Mouse (Mus musculus) embryonic stem cell, embryonic (primary cell): ENCODE data around the gene Dpm3.

Experiments used
- CTCF ChIA-PET, 4 experiments: fragments of 300-600 bp in 2 of 4; fragments of 350-600 bp in 2 of 4; sonication (Branson Sonifier 250); formaldehyde crosslinking; loops; one replicate each; lab custom pipeline; 2022; ENCODE audit warnings: inconsistent platforms in 2 of 4; lab: Charles Lee
- POLR2A ChIA-PET, 4 experiments: fragments of 300-600 bp in 2 of 4; fragments of 350-600 bp in 2 of 4; sonication (Branson Sonifier 250); formaldehyde crosslinking; loops; one replicate each; lab custom pipeline; 2022; ENCODE audit warnings: antibody characterized with exemption in 4 of 4, inconsistent platforms in 1 of 4; lab: Charles Lee

Gene Dpm3

DNA sequence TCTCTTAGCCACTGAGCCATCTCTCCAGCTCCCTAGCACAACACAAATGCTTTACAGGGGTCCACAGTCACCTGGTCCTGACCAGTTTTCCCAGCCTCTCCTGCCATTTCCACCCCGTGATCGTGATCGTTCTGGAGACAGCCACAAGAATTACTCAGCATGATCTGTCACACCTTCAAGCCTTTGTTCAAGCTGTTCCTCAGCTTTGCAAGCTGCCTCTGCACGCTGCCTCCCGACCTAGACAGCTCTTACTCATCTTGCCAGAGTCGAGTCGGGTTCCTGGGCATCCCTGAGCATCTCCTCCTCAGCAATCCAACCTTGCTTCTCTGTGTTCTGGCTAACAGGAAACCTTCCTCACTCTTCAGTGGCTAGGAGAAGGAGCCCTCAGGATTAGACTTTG is at the start of gene Dpm3:
Dpm3 (plus strand) TSS at position 283 of the 400 bp plus-strand sequence.
- ChIA-PET CTCF (interaction anchor here in 3 of 4 experiments (0.6 to 2.5 kb wide), 8 partner anchors 8 to 464 kb away, joined by 3 to 9 read pairs (median 4); partner anchors contain the start of genes Krtcap2 (in 1 of the 3), Slc50a1 (in 1 of the 3) and Trim46 (in 1 of the 3)), POLR2A (interaction anchor here in 2 of 4 experiments (0.9 to 1.0 kb wide), 3 partner anchors 10 to 33 kb away, joined by 3 to 4 read pairs (median 3); no protein-coding TSS in a partner anchor)

DNA sequence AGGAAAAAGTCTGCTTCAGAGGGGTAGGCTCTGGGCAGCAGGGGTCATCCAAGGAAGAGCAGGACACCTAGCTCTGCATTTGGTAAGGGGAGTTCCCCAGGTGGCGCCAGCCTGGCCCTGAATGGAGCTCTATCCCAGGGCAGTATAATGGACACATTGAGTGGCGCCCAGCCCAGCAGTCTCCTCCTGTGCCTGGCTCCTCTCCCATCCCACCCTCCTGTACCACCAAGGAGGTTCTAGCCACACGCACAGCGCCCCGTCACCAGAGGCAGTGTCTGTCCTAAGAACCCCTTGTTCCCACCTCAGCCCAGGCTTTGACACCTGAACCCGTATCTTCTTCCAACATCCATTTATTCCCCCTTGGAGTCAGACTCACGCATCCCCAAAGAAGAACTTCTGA is 49.4 kb upstream of the Dpm3 start:
- POLR2A ChIA-PET, result interaction anchor here in 3 of 4 experiments (0.6 to 4.1 kb wide), 14 partner anchors 8 to 117 kb away, joined by 3 to 19 read pairs (median 4); partner anchors contain the start of genes Fam189b (in 1 of the 3), Gba (in 1 of the 3), Mtx1 (in 1 of the 3) and Rusc1 (in 1 of the 3)

DNA sequence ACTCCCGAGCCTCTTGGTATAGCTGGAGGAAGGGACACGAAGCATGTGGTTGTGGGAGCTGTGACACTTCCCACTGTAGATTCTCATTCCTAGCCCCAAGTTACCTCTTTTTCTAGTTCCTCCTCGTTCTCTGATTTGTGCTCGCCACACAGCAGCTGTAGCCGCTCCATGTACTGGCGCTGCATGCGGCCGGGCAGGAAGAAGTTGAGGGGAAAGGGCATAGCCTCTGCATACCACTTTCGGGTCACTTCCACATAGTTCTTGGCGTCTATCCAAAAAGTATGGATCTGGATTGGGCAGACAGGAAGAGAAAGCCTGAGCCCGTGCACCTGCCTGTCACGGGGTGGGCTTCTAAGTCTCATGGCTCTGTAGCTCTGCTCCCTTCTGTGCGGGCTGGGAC is 49.0 kb upstream of the Dpm3 start:
- POLR2A ChIA-PET, result interaction anchor here in 3 of 4 experiments (0.8 to 4.1 kb wide), 18 partner anchors 9 to 117 kb away, joined by 3 to 19 read pairs (median 4); partner anchors contain the start of genes Clk2 (in 1 of the 3), Fam189b (in 1 of the 3), Gba (in 1 of the 3) and Krtcap2 (in 1 of the 3)
- CTCF ChIA-PET, result interaction anchor here in 2 of 4 experiments (0.6 to 1.0 kb wide), 2 partner anchors 16 to 26 kb away, joined by 3 read pairs; no protein-coding TSS in a partner anchor

More for the DNA sequence above, 49.4 kb upstream of the Dpm3 start:
- CTCF ChIA-PET, result interaction anchor here in 1 of 4 experiments (1.0 kb wide), 1 partner anchor 16 kb away, joined by 3 read pairs; no protein-coding TSS in a partner anchor

DNA sequence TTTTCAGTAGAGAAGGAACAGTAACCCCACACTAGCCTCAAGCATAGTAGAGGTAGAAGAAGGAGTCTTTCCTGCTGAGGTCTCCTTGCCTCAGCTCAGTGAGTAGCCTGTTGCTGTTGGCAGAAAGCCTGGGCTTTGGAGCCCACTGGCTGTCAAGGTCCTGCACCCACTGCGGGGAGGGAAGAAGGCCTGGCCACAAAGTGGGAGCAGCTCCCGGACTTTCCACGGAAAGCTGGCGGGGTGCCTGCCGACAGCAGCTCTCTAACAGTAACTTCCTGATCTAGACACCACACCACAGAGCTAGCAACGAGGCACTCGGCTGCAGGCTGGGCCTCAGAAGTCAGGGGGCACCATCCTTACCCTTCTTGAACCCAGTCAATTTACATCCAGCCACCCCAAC is 48.4 kb upstream of the Dpm3 start:
- ChIA-PET POLR2A (interaction anchor here in 3 of 4 experiments (0.6 to 4.1 kb wide), 19 partner anchors 8 to 118 kb away, joined by 3 to 19 read pairs (median 4); partner anchors contain the start of genes Fam189b (in 2 of the 3), Gba (in 2 of the 3), Clk2 (in 1 of the 3) and Krtcap2 (in 1 of the 3)), CTCF (interaction anchor here in 1 of 4 experiments (0.6 kb wide), 1 partner anchor 26 kb away, joined by 3 read pairs; no protein-coding TSS in a partner anchor)

DNA sequence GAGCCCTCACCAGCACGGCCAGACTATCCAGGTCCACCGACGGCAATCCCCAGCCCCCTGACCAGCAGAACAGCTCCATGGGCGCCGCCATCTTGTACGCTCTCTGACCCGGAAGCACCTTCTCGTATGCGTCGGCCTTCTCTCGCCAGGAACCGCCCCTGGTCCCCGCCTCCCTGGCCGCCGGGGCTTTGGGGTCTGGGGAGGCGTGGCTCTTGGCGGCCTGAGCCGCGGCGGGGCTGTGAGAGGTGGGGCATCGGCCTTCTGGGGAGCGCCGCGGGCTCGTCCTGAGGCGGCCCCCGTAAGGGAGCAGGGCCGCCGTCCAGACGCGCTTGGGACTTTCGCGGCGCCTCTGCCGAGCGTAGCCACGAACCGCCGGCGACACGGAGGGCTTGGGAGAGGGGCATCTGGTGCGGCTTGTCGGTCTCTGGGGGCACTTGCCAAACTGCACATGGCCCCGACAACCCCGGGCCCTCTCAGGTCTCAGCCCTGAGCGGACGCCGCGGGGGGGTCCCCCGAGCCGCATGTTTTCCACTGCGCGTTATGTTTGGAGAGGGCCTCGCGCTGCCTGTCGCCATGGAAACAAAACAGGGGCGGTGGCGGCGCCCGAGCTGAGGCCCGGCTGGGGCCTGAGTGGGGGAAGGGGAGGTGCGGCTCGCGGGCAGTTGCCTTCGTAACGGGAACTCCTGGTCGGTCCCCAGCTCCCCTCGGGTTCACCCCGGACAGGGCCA is 45.2 kb upstream of the Dpm3 start:
- ChIA-PET POLR2A (interaction anchor here (0.5 to 3.8 kb wide), 49 partner anchors 8 to 868 kb away, joined by 3 to 58 read pairs (median 4); partner anchors contain the start of genes Gba (in 4 of the 4), Scamp3 (in 3 of the 4), Mtx1 (in 2 of the 4) and Cks1b (in 1 of the 4)), CTCF (interaction anchor here in 3 of 4 experiments (0.6 to 2.0 kb wide), 9 partner anchors 12 to 107 kb away, joined by 3 to 17 read pairs (median 3); partner anchors contain the start of gene Fam189b (in 1 of the 3))

DNA sequence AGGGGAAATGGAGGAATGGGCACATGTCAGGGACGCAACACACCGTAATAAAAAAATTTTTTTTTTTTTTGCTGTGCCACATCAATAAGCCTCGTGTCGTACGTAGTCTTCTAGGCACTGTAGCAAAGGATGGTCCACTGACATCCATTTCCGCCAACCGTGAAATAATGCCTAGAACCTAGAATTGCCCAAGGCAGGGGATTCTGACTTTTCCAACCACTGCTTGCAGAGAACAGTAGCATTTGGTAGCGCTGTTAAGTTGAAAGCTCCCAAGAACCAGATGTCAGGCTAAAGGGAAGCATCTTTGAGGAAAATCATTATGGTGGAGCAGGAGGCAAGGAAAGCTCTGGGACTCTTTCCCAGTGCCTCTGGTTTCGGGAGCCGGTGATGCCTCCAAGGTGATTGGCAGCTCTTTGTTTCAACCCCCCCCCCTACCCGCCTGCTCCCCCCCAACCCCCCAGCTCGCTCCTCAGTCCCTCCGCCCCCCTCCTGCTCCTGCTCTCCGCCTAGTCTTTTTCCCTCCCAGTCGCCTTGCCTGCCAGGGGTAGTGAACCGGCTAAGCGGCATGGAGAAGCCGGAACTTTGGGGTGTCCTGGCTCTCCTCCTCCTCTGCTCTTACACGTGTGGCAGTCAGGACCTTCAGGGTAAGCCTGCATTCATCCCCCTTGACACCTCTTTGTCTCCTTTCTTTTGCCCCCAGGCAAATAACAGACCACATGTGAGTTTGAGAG is 44.3 kb upstream of the Dpm3 start, which contains the start of gene Thbs3:
Thbs3 (plus strand) TSS at position 500 of the 731 bp plus-strand sequence.
- CTCF ChIA-PET, result interaction anchor here in 3 of 4 experiments (0.6 to 2.0 kb wide), 11 partner anchors 11 to 482 kb away, joined by 3 to 17 read pairs (median 4); no protein-coding TSS in a partner anchor
- POLR2A ChIA-PET, result interaction anchor here (0.7 to 3.8 kb wide), 30 partner anchors 8 to 306 kb away, joined by 3 to 58 read pairs (median 4); partner anchors contain the start of genes Gba (in 4 of the 4), Mtx1 (in 2 of the 4), Scamp3 (in 2 of the 4) and Cks1b (in 1 of the 4)

DNA sequence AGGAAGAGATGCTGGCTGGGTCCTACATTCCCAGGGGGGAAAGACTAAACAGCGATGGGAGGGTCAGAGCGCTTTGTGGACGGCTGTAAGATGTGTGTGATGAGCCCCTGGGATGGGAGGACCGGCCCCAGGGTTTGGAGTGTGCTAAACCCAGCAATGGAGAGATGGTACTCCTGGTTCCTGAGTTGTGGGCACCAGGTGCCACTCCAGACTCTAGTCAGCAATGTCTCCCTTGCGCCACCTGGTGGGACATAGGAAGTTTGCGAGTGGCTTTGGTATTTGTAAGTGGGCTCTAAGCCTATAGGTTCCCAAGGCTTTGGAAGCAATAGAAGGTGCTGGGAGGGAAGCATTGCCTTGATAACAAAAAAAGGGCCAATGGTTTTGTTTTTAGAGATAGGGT is 43.3 kb upstream of the Dpm3 start:
- ChIA-PET POLR2A (interaction anchor here in 3 of 4 experiments (2.5 to 3.8 kb wide), 3 partner anchors 10 to 13 kb away, joined by 18 to 31 read pairs (median 30); partner anchors contain the start of gene Gba (in 2 of the 3)), CTCF (interaction anchor here in 1 of 4 experiments (1.9 kb wide), 1 partner anchor 27 kb away, joined by 5 read pairs; no protein-coding TSS in a partner anchor)

DNA sequence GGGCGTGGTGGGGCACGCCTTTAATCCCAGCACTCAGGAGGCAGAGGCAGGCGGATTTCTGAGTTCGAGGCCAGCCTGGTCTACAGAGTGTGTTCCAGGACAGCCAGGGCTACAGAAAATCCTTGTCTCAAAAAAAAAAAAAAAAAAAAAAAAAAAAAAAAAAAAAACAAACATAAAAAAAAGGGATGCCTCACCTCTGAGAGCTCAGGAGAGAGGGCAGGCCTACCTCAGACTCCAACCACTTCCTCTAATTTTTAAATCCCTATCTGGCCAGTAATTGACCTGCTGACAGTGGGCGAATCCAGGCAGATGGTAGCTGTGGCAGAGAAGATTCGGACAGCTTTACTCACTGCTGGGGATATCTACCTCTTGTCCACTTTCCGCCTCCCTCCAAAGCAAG is 42.8 kb upstream of the Dpm3 start:
- ChIA-PET CTCF (interaction anchor here in 2 of 4 experiments (0.6 to 1.1 kb wide), 5 partner anchors 20 to 265 kb away, joined by 3 to 6 read pairs (median 4); no protein-coding TSS in a partner anchor), POLR2A (interaction anchor here in 2 of 4 experiments (0.6 to 2.2 kb wide), 4 partner anchors 9 to 963 kb away, joined by 3 to 14 read pairs (median 6); partner anchors contain the start of genes Gba (in 1 of the 2) and Mtx1 (in 1 of the 2))

DNA sequence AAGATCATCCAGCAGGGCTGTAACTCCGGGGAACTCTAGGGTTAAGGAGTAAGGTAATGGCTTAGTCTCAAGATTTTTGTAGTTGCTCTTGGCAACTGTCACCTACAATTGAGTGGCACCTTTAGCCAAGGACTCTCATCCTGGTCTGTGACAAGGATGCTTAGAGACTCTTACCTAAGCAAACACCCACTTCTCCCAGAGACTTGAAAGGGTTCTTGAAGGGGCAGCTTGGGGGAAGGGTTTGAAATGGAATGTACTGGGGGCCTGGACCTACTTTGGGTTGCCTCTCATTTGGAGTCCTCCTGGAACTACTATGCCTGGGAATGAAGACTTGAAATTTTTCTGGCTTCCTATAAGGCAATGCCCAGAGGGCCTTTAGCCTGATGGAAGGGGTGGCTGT is 40.9 kb upstream of the Dpm3 start:
- ChIA-PET CTCF (interaction anchor here in 1 of 4 experiments (3.2 kb wide), 1 partner anchor 25 kb away, joined by 12 read pairs; no protein-coding TSS in a partner anchor), POLR2A (interaction anchor here in 2 of 4 experiments (0.6 to 2.2 kb wide), 8 partner anchors 8 to 735 kb away, joined by 3 to 14 read pairs (median 3); partner anchors contain the start of gene Mtx1 (in 1 of the 2))

DNA sequence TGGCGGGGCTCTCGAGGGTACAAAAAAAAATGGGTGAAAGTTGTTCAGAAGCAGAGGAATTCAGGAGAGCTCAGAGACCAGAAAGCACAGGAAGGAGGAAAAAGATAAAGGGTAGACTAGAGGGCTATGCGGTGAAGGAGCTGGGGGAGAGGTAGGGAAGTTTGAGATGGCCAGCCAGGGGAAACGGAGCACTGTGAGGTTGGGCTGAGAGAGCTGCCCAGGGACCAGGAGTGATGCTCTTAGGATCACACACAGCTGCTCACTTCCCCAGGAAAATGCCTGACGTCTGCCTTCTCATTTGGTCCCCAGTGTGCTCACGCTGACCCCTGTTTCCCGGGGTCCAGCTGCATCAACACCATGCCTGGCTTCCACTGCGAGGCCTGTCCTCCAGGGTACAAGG is 39.6 kb upstream of the Dpm3 start:
- POLR2A ChIA-PET, result interaction anchor here in 1 of 4 experiments (0.6 kb wide), 1 partner anchor 88 kb away, joined by 3 read pairs; no protein-coding TSS in a partner anchor
- CTCF ChIA-PET, result interaction anchor here in 2 of 4 experiments (0.6 to 3.2 kb wide), 3 partner anchors 23 to 166 kb away, joined by 3 to 12 read pairs (median 4); no protein-coding TSS in a partner anchor

DNA sequence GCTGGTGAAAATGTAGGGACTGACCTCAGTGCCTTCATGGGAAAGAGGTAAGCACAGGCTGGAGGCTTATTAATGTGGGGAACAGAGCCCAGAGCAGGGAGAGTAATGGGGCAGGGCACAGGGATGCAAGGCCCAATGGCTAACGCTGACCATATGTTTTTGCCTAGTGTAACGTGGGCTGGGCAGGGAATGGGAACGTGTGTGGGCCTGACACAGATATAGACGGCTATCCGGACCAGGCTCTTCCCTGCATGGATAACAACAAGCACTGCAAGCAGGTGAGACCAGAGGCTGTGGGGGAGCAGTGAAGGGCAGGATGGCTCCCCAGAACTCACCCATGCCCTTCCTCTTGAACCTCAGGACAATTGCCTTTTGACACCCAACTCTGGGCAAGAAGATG is 38.0 kb upstream of the Dpm3 start:
- POLR2A ChIA-PET, result no interaction called here
- CTCF ChIA-PET, result no interaction called here

DNA sequence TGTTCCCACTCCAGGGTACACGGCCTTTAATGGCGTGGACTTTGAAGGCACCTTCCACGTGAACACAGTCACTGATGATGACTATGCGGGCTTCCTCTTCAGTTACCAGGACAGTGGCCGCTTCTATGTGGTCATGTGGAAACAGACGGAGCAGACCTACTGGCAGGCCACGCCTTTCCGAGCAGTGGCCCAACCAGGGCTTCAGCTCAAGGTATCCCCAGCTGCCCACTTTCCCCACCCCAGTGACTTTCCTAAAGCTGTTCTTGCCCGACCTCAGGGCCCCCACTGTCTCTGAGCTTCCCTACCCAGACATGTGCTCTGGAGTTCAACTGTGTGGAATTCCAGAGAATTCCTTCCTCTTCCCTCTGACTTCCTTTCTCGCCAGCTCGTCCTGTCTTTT is 34.4 kb upstream of the Dpm3 start:
- ChIA-PET CTCF (interaction anchor here in 3 of 4 experiments (0.5 to 3.9 kb wide), 7 partner anchors 19 to 256 kb away, joined by 3 to 40 read pairs (median 4); partner anchors contain the start of genes Krtcap2 (in 2 of the 3) and Trim46 (in 1 of the 3)), POLR2A (interaction anchor here in 3 of 4 experiments (0.6 to 4.7 kb wide), 24 partner anchors 8 to 212 kb away, joined by 3 to 58 read pairs (median 6); partner anchors contain the start of genes Scamp3 (in 2 of the 3), Thbs3 (in 2 of the 3), Clk2 (in 1 of the 3) and Efna1 (in 1 of the 3))

DNA sequence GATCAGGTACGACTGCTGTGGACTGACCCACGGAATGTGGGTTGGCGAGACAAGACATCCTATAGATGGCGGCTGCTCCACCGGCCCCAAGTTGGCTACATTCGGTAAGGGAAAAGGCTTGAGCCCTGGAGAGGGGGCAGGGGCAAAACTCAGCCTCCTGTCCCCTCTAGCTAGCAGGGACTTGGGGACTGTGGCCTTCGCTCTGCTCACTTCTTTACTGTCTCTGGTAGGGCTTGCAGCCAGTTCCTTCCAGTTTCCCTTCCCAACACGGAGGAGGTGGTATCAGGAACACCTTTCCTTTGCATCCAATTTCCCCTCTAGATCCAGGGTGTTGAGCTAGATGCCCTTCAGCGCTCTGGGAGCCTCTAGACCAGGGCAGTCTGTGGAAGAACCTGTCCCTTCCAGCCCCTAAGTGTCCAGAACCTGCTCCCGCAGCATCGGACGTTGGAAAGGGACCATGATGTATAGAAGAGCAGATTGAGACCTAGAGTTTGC is 33.8 kb upstream of the Dpm3 start:
- POLR2A ChIA-PET, result interaction anchor here in 3 of 4 experiments (0.6 to 4.7 kb wide), 45 partner anchors 8 to 231 kb away, joined by 3 to 58 read pairs (median 4); partner anchors contain the start of genes Thbs3 (in 3 of the 3), Fam189b (in 2 of the 3), Krtcap2 (in 2 of the 3) and Scamp3 (in 2 of the 3)
- CTCF ChIA-PET, result interaction anchor here (0.5 to 3.9 kb wide), 10 partner anchors 16 to 256 kb away, joined by 3 to 40 read pairs (median 3); partner anchors contain the start of genes Krtcap2 (in 2 of the 4), Adam15 (in 1 of the 4) and Trim46 (in 1 of the 4)

DNA sequence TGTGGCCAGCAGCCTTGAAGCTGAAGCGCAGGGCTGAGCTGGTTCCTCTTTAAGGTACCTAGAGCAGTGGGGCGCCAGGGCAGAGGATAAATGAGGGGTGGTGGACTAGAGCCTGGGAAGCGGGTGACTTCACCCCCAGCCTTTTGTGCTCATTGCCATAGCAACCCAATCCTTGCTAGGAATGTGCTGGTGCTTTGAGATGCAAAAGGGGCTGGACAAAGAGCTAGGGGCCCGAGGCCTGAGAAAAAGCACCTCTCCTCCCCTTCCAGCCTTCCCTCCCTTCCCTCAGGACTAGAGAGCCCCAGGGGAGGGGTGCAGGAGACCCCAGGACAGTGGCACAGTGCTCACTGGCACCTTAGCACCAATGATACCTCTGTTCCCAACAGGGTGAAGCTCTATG is 33.2 kb upstream of the Dpm3 start:
- ChIA-PET POLR2A (interaction anchor here (0.6 to 4.7 kb wide), 61 partner anchors 9 to 673 kb away, joined by 3 to 58 read pairs (median 4); partner anchors contain the start of genes Thbs3 (in 4 of the 4), Fam189b (in 3 of the 4), Scamp3 (in 3 of the 4) and Gba (in 2 of the 4)), CTCF (interaction anchor here in 3 of 4 experiments (0.6 to 3.9 kb wide), 13 partner anchors 12 to 547 kb away, joined by 3 to 40 read pairs (median 3); partner anchors contain the start of genes Krtcap2 (in 2 of the 3), Adam15 (in 1 of the 3), Hcn3 (in 1 of the 3) and Trim46 (in 1 of the 3))

DNA sequence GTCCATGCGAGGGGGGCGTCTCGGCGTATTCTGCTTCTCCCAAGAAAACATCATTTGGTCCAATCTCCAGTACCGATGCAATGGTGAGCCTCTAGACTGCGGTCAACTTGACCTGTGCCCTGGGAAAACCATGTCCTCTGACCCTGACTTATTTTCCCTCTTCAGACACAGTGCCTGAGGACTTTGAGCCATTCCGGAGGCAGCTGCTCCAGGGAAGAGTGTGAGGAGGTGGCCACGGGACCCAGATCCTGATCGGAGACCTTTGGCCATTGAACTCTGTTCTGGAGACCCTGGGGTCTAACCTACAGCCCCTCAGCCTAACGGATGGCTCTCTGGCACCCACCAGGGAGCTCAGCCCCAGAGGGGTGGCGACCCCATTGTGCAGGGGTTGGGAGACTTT is 32.8 kb upstream of the Dpm3 start:
- ChIA-PET POLR2A (interaction anchor here (0.5 to 4.7 kb wide), 57 partner anchors 9 to 674 kb away, joined by 3 to 58 read pairs (median 4); partner anchors contain the start of genes Thbs3 (in 4 of the 4), Fam189b (in 3 of the 4), Scamp3 (in 3 of the 4) and Gba (in 2 of the 4)), CTCF (interaction anchor here in 3 of 4 experiments (0.5 to 3.9 kb wide), 14 partner anchors 12 to 547 kb away, joined by 3 to 40 read pairs (median 3); partner anchors contain the start of genes Krtcap2 (in 2 of the 3), Adam15 (in 1 of the 3), Hcn3 (in 1 of the 3) and Trim46 (in 1 of the 3))
